Mouse (Mus musculus): ENCODE results near the gene Mybph. TPM values are rescaled to one million over a fixed set of nuclear protein-coding genes. Genes with fewer than 3 reads are reported as not detected.

The Mybph gene
- polyA plus RNA-seq, 1 experiment from 2014 or later = not detected

GRCm38 (mm10) chr1:134154121-134154520 lies 39.1 kb upstream of the Mybph start:
- DNase-seq (no peak), ATAC-seq (no peak)
- Histone ChIP-seq H3K27ac (ENCODE audit: low read depth) (no peak overlapping the region), H3K4me1 (ENCODE audit: insufficient read depth) (no peaks in the 10 kb centered on the region), H3K27me3 (ENCODE audit: insufficient read depth, low read length) (no peaks in the 10 kb centered on the region), H3K4me3 (ENCODE audit: low read depth, low read length) (no peak overlapping the region), H3K9me3 (ENCODE audit: low read length) (no peaks in the 10 kb centered on the region), H3K36me3 (replicated peaks; ENCODE audit: insufficient read depth, low read length) (no peaks in the 10 kb centered on the region), H3K4me2 (ENCODE audit: low read depth, low read length) (no peak overlapping the region), H3K9ac (replicated peaks) (no peak overlapping the region)
- WGBS (ENCODE audit: insufficient replicate concordance) = 74% methylated on average over 3 of the region's 3 CpGs
- TF ChIP-seq CTCF (IDR thresholded peaks at IDR 0.05; ENCODE audit: low read depth) (no peak), EP300 (IDR thresholded peaks at IDR 0.05; ENCODE audit: low read depth) (no peak)

DNA sequence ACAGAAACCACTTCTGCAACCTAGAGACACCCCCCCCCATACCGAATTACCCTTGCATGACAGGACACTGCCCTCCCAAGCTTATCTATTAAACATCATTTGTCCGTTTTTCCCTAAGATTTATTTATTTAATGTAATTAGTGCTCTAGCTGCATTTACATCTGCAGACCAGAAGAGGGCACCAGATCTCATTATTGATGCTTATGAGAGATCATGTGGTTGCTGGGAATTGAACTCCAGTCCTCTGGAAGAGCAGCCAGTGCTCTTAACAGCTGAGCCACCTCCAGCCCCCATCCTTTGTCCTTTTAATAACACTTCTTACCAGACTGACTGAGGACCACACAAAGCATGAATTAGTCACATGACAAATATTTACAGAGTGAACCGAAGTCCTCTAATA lies 38.6 kb upstream of the Mybph start:
- Histone ChIP-seq H3K9ac (replicated peaks) (no peak overlapping the region), H3K4me1 (ENCODE audit: insufficient read depth) (no peaks in the 10 kb centered on the region), H3K4me3 (ENCODE audit: low read depth, low read length) (no peak overlapping the region), H3K9me3 (ENCODE audit: low read length) (no peaks in the 10 kb centered on the region), H3K36me3 (replicated peaks; ENCODE audit: insufficient read depth, low read length) (no peaks in the 10 kb centered on the region), H3K27ac (ENCODE audit: low read depth) (no peak overlapping the region), H3K27me3 (ENCODE audit: insufficient read depth, low read length) (no peaks in the 10 kb centered on the region), H3K4me2 (ENCODE audit: low read depth, low read length) (no peak overlapping the region)
- 50% methylated on average over 3 of the region's 3 CpGs for WGBS (ENCODE audit: insufficient replicate concordance)
- DNase-seq (no peak), ATAC-seq (no peak)
- no peak for TF ChIP-seq EP300 (IDR thresholded peaks at IDR 0.05; ENCODE audit: low read depth)
- peak; percentile 64 for TF ChIP-seq CTCF (IDR thresholded peaks at IDR 0.05; ENCODE audit: low read depth)

DNA sequence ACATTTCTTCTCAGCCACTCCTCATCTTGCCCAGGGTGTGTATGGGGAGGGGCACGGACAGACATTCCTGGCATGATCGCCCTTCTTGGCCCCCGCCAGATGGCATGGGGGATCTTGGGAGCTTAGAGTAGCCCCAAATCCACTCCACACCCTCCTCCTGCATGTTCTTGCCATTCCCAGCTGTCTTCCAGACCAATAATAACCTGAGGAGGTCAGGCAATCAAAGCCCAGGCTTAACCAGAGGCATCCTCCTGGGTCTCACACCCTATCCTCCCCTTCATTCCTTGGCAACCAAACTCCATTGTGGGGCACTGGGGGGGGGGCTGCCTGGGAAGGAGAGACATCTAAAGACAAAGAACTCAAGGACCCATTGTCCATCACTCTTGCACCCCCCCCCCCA lies 32.8 kb upstream of the Mybph start:
- Histone ChIP-seq H3K9me3 (ENCODE audit: low read length) (no peaks in the 10 kb centered on the region), H3K36me3 (replicated peaks; ENCODE audit: insufficient read depth, low read length) (no peaks in the 10 kb centered on the region), H3K9ac (replicated peaks) (no peak overlapping the region), H3K27me3 (ENCODE audit: insufficient read depth, low read length) (no peaks in the 10 kb centered on the region), H3K4me1 (ENCODE audit: insufficient read depth) (peaks cover 8% of the 10 kb centered on the region), H3K4me2 (ENCODE audit: low read depth, low read length) (no peak overlapping the region), H3K27ac (ENCODE audit: low read depth) (no peak overlapping the region), H3K4me3 (ENCODE audit: low read depth, low read length) (no peak overlapping the region)
- no peak for TF ChIP-seq EP300 (IDR thresholded peaks at IDR 0.05; ENCODE audit: low read depth)
- no peak for TF ChIP-seq CTCF (IDR thresholded peaks at IDR 0.05; ENCODE audit: low read depth)
- no peak for DNase-seq
- WGBS (ENCODE audit: insufficient replicate concordance) = 77% methylated on average over 3 of the region's 3 CpGs
- no peak for ATAC-seq

DNA sequence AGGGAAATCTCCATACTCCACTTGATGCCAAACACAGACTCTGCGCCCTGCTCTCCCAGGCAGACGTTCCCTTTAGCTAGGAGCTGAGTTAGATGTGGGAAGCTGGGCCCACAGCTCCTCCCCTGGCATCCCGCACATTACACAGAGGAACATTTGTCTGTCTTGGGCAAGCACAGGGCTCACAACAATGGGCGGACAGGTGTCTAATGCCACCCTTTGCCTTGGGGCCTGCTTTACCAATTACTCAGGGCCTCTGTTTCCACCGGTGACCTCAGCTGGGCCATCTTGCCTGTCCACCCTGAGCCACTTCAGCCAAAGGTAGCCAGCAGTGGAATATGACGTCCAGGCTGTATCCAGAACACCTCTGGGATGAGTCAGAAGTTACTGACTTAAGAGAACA lies 31.8 kb upstream of the Mybph start:
- Histone ChIP-seq H3K27me3 (ENCODE audit: insufficient read depth, low read length) (no peaks in the 10 kb centered on the region), H3K27ac (ENCODE audit: low read depth) (no peak overlapping the region), H3K9ac (replicated peaks) (no peak overlapping the region), H3K9me3 (ENCODE audit: low read length) (no peaks in the 10 kb centered on the region), H3K4me1 (ENCODE audit: insufficient read depth) (peaks cover 8% of the 10 kb centered on the region), H3K4me2 (ENCODE audit: low read depth, low read length) (no peak overlapping the region), H3K36me3 (replicated peaks; ENCODE audit: insufficient read depth, low read length) (no peaks in the 10 kb centered on the region), H3K4me3 (ENCODE audit: low read depth, low read length) (no peak overlapping the region)
- TF ChIP-seq CTCF (IDR thresholded peaks at IDR 0.05; ENCODE audit: low read depth) (no peak), EP300 (IDR thresholded peaks at IDR 0.05; ENCODE audit: low read depth) (no peak)
- 79% methylated on average over 6 of the region's 6 CpGs for WGBS (ENCODE audit: insufficient replicate concordance)
- DNase-seq (no peak), ATAC-seq (no peak)

GRCm38 (mm10) chr1:134162510-134163225 lies 30.6 kb upstream of the Mybph start:
- Histone ChIP-seq H3K27ac (ENCODE audit: low read depth) (no peak overlapping the region), H3K9ac (replicated peaks) (no peak overlapping the region), H3K4me2 (ENCODE audit: low read depth, low read length) (no peak overlapping the region), H3K27me3 (ENCODE audit: insufficient read depth, low read length) (no peaks in the 10 kb centered on the region), H3K4me3 (ENCODE audit: low read depth, low read length) (no peak overlapping the region), H3K36me3 (replicated peaks; ENCODE audit: insufficient read depth, low read length) (no peaks in the 10 kb centered on the region), H3K9me3 (ENCODE audit: low read length) (no peaks in the 10 kb centered on the region), H3K4me1 (ENCODE audit: insufficient read depth) (peaks cover 8% of the 10 kb centered on the region)
- TF ChIP-seq CTCF (IDR thresholded peaks at IDR 0.05; ENCODE audit: low read depth) = no peak
- no peak for ATAC-seq
- DNase-seq = no peak
- WGBS (ENCODE audit: insufficient replicate concordance) = 69% methylated on average over 6 of the region's 6 CpGs

DNA sequence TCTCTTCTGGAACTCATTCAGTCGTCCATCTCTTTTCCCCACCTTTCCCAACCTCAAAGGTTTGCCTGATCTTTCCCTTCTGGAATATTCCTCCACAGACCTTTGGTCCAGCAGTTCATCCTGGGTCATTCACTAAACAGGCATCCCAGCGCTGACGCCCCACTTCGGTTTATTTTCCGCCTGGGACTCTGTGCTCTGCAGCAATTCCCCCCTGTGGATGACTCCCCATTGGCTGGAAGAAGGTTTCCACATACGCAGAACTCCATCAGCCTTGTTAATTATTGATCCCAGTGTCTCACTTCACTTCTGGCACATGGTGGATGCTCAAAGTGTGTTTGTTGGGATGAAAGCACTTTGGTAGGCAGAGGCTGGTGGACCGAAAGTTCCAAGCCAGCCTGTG lies 29.8 kb upstream of the Mybph start:
- Histone ChIP-seq H3K27me3 (ENCODE audit: insufficient read depth, low read length) (no peaks in the 10 kb centered on the region), H3K4me1 (ENCODE audit: insufficient read depth) (peaks cover 8% of the 10 kb centered on the region), H3K9ac (replicated peaks) (no peak overlapping the region), H3K4me2 (ENCODE audit: low read depth, low read length) (no peak overlapping the region), H3K9me3 (ENCODE audit: low read length) (no peaks in the 10 kb centered on the region), H3K27ac (ENCODE audit: low read depth) (0 out of 2 replicates have a peak overlapping the region, but pooled peaks have one; percentile 22), H3K36me3 (replicated peaks; ENCODE audit: insufficient read depth, low read length) (no peaks in the 10 kb centered on the region), H3K4me3 (ENCODE audit: low read depth, low read length) (no peak overlapping the region)
- DNase-seq (peak; percentile 60), ATAC-seq (peak; percentile 98)
- 56% methylated on average over 7 of the region's 7 CpGs for WGBS (ENCODE audit: insufficient replicate concordance)
- TF ChIP-seq CTCF (IDR thresholded peaks at IDR 0.05; ENCODE audit: low read depth) = no peak
- TF ChIP-seq EP300 (IDR thresholded peaks at IDR 0.05; ENCODE audit: low read depth) = no peak

Measured in liver, postnatal 0 days (tissue).